Mouse (Mus musculus) B cell, adult (primary cell): ENCODE data around the gene Vps35. TPM values are rescaled to one million over a fixed set of nuclear protein-coding genes. Genes with fewer than 3 reads are reported as not detected.

Experiments
- total RNA-seq: library from RNA; stranded (reverse); gene quantifications from 4 replicates; pipeline ENCODE4 v1.2.4, GENCODE M21; 2023; ENCODE audit not compliant: inconsistent age

The Vps35 gene
- 68.0 to 75.1 TPM (median 70.5 TPM) in 4 replicates for total RNA-seq

DNA sequence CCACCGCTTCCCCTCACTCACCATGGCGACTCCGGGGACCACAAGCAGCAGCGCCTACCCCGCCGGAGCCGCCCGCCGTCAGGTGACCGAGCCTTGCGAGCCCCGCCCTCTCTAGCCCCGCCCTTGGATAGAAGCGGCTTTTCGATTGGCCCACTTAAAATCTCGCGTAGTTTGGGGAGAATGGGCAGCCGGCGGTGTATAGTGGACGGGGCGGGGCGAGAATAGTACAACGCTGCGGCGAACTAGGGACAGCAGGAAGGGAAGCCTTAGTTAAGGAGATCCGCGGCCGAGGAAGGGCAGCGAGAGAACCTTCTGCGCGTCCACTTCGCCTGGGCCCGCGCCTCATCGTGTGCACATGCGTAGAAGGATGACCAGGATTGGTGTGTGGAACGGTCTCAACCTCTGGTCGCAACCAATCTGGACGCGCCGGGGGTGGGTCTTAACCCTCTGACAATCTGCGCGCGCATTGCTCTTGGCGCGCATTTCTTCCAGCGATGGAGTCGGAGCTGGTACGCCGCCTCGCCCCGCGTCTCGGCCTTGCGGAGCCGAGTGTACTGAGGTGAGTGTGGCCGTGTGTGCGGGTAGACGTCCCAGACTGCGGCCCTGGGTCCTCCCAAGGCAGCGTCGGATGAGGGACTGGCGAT, at the start of gene Vps35, which contains the start of gene Orc6:
Gene Vps35 (minus strand): TSS at position 369 of the 644 bp plus-strand sequence.
Gene Orc6 (plus strand): TSS at position 199 of the 644 bp plus-strand sequence.

DNA sequence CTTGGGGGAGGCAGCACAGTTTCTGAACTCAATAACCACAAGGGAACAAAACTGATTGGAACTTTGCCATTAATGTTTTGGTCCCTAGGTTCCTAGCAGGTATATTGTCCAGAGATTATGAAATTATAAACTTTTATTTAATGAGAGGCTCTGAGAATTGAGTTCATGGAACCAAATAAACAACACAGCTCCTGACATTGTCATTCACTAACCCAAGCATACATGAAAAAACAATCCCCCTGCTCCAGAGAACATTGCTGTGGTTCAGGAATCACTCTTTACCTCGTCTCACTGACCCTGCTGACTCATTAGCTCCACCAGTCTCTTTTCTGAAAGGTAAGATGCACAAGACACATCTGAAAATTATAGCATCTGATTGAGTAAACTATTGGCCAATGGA, 73.9 kb downstream of the Vps35 start, which contains the start of gene Olfr371:
Gene Olfr371 (plus strand): TSS at position 301 of the 400 bp plus-strand sequence.

Other genes with a start within 250 kb of the Vps35 start
- gene Fbxw9, start 239.7 kb downstream of the Vps35 start, total RNA-seq: 14.4 to 17.5 TPM (median 15.4 TPM) in 4 replicates
- 3.0 TPM in 1 of 4 replicates, not detected in the others for gene Gm5741, start 231.8 kb downstream of the Vps35 start, total RNA-seq
- gene Dhps, start 228.0 kb downstream of the Vps35 start, total RNA-seq: 105 to 138 TPM (median 115 TPM) in 4 replicates
- gene Wdr83os, start 219.1 kb downstream of the Vps35 start, total RNA-seq: 49.2 to 55.9 TPM (median 50.9 TPM) in 4 replicates
- 12.5 to 15.1 TPM (median 13.1 TPM) in 4 replicates for gene Wdr83, start 218.5 kb downstream of the Vps35 start, total RNA-seq
- gene Man2b1, start 216.5 kb downstream of the Vps35 start, total RNA-seq: 156 to 176 TPM (median 163 TPM) in 4 replicates
- 0.16 TPM in 1 of 4 replicates, not detected in the others for gene Zfp791, start 176.7 kb downstream of the Vps35 start, total RNA-seq
- gene Cks1brt, start 147.9 kb downstream of the Vps35 start, total RNA-seq: not detected in 4 replicates
- gene Olfr371, start 73.8 kb downstream of the Vps35 start, total RNA-seq: not detected in 4 replicates
- gene Orc6, start 170 bp downstream of the Vps35 start, total RNA-seq: 32.0 to 38.7 TPM (median 36.8 TPM) in 4 replicates
- gene Mylk3, start 86.5 kb upstream of the Vps35 start, total RNA-seq: not detected in 4 replicates
- 16.4 to 26.4 TPM (median 18.3 TPM) in 4 replicates for gene 4921524J17Rik, start 133.0 kb upstream of the Vps35 start, total RNA-seq
- gene Gpt2, start 192.8 kb upstream of the Vps35 start, total RNA-seq: 1.2 to 4.9 TPM (median 2.1 TPM) in 4 replicates